Mouse (Mus musculus) testis, adult 2 months (tissue): Measurements from ENCODE around the gene Gm12216.

Source experiments
- CTCF ChIP-seq: fragments of 200-500 bp; IDR thresholded peaks from 2 replicates; pipeline ENCODE4 v1.5.1; 2012; ENCODE audit warnings: low read depth, mild to moderate bottlenecking, inconsistent platforms, low read length, moderate library complexity; ENCODE audit not compliant: control insufficient read depth, insufficient read depth, insufficient replicate concordance
- POLR2A ChIP-seq: fragments of 200-500 bp; IDR thresholded peaks from 2 replicates; pipeline ENCODE4 v1.6.1; 2012; ENCODE audit warnings: low read depth, mild to moderate bottlenecking, inconsistent platforms, low read length, moderate library complexity; ENCODE audit not compliant: control insufficient read depth

DNA sequence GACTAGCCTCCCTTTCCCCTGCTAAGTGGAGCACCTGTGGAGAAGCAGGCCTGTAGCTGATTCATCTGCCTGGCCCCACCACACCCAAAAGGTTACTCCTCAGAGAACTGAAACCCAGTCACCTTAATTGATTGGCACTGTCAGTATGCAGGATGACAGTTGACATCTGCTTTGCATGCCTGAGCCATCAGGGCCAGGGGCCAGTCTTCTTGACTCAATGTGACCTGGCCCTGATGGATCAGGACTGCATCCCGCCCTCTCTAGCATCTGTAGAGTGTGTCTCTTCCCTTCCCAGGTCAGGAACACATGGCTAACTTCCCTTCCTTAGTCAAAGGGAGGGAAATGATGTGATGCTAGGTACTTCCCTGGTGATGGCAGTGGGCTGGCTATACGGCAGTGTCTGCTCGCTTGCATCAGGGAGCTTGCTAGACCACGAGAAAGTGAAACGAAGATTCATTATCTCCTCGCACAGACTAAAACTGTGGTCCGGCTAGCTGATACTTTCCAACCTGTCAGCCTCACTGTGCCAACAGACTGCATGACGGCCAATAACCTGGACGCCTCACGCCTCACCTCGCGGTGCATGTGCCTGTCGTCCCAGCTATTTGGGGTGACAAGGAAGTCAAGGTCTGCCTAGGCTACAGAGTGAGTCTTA lies 38.4 kb downstream of the Gm12216 start:
- TF ChIP-seq CTCF (no peak), POLR2A (no peak)
